Mouse (Mus musculus) frontal cortex, postnatal 14 days (tissue): ENCODE results near the gene Vat1.
"Not testable (repeated sequence)": the region's sequence is repeated elsewhere in the genome, so short reads cannot be mapped to it uniquely, and the experiment has no call there.

Experiments
- DNase-seq, 2 experiments: peaks; one replicate each; pipeline ENCODE4 v3.0.0; 2022; ENCODE audit warnings: low spot score in 2 of 2

The Vat1 gene

GRCm38 (mm10) chr11:101466552-101466950 is 521 bp upstream of the Vat1 start:
- not testable (repeated sequence) for DNase-seq

DNA sequence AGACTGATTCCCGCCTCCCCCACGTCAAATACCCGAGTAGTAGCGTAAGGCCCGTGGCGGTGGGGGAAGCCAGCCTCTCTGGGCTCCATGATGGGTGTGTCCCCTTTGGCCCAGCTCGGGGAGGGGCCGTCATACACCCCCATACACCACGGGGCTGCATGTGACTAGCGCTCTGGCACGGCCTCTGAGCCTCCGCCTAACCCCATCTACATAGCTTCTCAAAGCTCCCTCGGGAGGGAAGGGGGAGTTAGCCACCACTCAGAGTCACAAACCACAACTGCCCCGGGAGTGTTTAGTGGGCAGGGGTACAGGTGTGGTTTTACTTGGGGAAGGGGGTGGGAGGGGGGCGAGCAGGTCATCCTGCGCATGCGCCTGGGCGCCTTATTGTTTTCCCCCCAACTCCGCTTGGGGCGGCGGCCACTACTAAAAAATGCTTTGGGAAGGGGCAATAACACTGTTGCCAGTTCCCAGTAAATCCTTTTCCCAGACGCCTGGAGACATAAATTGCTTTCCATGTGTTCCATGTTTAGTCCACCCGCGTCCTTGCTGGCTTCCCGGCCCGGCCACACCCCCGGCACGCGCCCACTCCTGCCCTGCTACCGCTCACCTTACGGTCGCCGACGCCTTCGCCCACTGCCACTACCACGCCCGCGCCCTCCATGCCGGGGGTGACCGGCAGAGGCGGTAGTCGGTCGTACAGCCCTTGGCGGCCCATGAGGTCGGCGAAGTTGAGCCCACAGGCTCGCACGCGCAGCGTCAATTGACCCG is 745 bp downstream of the Vat1 start:
- DNase-seq: no peak

GRCm38 (mm10) chr11:101464211-101465100 is 1.6 kb downstream of the Vat1 start, which contains the start of gene Rnd2:
Rnd2 (plus strand) TSS chr11:101464999.
- DNase-seq: no peak

GRCm38 (mm10) chr11:101462583-101463440 is 3.2 kb downstream of the Vat1 start:
- no peak for DNase-seq

DNA sequence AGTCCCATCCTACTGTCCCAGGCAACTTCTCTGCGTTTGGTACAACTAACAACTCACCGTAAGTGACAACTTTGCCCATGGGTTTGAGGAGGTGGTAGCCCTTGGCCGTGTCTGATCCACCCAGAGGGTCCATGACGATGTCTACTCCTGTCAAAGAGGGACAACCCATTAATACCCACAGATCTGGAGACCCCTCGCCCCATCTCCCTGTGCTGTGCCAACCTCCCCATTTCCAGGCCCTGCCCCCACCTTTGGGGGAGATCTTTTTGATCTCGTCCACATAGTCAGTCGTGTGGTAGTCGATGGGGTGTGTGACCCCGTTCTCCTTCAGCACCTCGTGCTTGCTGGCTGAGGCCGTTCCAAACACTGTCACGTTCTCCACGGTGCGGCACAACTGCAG is 3.9 kb downstream of the Vat1 start:
- DNase-seq: no peak

DNA sequence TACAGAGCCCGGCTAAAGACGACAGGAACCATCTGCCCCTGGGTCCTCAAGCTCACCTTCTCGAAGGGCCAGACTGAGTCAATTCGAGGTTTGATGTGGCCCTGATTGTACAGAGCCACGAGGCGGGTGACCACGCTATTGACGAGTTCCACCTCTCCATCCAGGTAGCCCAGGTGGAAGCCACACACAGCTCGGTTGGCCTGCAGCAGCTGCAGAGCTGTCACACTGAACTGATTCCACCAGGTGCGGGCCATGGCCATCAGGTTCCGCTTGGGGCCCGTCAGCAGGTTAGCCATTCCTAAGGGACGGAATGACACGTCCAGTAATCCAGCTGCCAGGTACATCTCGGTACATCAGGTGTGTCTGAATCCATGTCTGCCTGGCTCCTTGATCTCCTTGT is 5.7 kb downstream of the Vat1 start:
- no peak for DNase-seq

- no peak for DNase-seq
Measured at GRCm38 (mm10) chr11:101459716-101460115, 6.3 kb downstream of the Vat1 start.

DNA sequence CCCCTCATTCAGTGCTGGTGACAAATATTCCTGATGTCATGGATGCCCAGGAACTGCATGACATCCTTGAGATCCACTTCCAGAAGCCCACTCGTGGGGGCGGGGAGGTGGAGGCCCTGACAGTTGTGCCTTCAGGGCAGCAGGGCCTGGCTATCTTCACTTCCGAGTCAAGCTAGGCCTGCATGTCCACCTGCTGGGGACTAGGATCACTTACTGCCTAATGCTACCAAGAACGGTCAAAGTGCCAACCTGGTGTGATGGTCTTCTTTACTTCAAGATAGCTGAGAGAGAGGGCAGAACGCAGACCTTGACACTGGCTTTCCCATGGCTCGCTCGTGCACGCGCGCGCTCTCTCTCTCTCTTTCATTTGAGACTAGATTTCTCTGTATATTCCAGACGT is 7.8 kb downstream of the Vat1 start:
- no peak for DNase-seq

DNA sequence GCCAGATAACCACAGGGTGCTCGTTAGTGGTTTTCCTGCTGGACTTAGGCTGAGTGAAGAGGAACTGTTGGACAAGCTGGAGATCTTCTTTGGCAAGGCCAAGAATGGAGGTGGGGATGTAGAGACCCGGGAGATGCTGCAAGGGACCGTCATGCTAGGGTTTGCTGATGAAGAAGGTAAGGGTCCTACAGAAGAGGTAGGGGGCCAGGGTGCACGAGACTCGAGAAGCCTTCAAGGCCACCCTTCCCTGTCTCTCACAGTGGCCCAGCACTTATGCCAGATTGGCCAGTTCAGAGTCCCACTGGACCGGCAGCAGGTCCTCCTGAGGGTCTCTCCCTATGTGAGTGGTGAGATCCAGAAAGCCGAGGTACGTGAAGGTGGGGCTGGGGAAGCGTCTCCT is 8.4 kb downstream of the Vat1 start:
- no peak for DNase-seq

- DNase-seq: no peak
Measured at GRCm38 (mm10) chr11:101455627-101456026, 10.4 kb downstream of the Vat1 start.

DNA sequence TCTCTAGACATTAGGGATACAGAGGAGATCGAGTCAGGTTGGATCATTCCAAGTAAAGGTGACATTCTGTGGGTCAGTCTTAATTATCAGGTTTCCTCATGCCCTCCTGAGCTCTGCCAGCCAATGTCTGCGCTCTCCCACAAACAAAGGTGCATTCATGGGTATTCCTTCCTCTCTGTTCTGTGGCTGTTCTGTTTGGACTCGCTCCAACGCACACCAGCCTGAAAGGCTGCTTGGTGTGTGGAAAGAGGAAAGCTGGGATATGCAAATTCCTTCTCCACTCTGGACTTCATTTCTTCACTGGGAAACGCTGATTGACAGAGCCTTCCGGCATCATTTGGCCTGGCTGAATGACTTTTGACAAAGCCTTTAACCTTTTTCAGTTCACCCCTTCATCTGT is 11.3 kb downstream of the Vat1 start:
- DNase-seq: no peak

DNA sequence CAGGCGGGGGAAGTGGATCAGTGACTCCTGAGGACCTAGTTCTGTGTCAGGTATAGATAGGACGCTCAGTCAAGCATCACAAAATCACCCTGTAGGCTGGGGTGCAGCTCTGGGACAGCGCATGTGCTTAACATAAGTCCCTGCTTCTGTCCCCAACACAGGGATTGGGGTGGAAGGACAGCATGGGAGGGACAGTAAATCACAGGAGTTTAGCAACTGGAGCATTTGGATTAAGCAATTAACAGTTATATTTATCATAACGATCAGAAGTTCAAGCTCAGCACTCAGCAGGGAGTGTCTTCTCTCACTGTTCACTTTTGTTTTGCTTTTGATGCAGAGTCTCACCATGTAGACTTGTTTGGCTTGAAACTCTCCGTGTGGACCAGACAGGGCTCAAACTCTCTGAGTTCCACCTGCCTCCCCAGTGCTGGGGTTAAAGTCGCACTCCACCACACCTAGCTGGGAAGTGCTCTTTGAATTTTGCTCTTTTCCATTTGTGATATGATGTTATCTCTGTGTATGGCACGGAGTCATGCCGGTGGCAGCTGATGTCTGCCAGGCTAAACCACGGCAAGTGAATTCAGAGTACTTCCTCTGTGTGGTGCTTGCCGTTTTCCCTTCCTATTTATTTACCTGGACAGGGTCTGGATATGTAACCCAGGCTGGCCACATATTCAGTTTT is 13.8 kb downstream of the Vat1 start:
- DNase-seq: no peak

DNA sequence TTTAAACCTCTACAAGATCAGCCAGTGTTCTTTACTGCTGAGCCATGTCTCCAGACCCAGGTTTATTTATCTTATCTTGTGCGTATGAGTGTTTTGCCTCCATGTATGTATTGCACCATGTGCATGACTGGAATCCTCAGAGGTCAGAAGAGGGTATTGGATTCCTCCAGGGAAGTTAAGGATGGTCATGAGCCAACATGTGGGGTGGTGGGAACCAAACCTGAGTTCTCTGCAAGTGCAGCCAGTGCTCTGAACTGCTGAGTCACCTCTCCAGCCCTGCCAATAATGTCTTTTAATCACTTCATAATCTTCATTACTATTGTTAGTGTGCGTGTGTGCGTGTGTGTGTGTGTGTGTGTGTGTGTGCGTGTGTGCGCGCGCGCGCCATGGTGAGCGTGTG is 14.5 kb downstream of the Vat1 start:
- DNase-seq: no peak

GRCm38 (mm10) chr11:101450394-101450793 is 15.6 kb downstream of the Vat1 start:
- no peak for DNase-seq

DNA sequence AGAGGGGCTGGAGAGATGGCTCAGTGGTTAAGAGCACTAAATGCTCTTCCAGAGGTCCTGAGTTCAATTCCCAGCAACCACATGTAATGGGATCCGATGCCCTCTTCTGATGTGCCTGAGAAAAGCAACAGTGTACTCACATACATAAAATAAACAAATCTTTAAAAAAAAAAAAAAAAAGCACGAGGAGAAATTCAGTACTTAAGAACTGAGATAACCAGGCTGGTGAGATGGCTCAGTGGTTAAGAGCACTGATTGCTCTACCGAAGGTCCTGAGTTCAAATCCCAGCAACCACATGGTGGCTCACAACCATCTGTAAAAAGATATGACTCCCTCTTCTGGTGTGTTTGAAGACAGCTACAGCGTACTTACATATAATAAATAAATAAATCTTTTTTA is 16.4 kb downstream of the Vat1 start:
- not testable (repeated sequence) for DNase-seq

DNA sequence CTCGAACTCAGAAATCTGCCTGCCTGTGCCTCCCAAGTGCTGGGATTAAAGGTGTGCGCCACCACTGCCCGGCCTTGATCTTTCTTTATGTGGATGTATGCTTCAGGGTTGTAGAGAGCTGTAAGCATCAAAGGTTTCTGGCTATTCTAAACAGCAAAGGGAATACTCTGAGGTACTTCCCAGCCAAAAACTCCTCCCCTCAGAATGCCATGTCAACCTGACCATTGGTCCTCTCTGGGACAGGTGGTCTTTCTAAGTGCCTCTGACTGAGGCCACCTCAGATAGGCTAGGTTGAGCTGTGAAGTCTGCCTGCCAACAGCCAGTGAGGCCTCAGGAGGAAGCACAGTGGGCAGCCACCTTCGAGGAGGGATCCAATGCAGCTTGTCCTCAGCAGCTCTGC is 17.1 kb downstream of the Vat1 start:
- DNase-seq: no peak

DNA sequence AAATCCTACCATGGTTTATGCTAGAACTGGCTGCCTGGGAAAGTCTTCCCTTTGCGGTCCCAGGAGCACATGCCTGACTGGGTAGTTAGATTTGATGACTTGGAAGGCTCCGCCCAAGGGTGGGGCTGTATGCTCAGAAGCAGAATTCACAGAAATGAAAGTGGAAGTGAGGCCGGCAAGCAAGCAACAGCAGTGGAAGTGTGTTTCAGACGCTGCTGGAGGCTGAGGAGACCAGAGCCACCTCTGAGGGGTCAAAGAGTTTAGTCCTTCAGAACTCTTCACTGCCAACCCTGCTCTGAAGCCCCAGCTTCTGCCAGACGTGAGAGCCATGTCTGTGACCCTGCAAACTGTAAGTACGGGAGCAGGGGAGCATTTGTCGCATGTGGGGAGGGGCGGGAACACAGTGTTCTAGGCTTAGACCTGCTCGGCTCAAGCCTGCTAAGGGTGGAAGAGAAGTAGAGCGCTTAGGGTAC is 17.7 kb downstream of the Vat1 start, which contains the start of gene Ifi35:
Gene Ifi35 (plus strand): TSS at position 134 of the 473 bp plus-strand sequence.
- DNase-seq: no peak

DNA sequence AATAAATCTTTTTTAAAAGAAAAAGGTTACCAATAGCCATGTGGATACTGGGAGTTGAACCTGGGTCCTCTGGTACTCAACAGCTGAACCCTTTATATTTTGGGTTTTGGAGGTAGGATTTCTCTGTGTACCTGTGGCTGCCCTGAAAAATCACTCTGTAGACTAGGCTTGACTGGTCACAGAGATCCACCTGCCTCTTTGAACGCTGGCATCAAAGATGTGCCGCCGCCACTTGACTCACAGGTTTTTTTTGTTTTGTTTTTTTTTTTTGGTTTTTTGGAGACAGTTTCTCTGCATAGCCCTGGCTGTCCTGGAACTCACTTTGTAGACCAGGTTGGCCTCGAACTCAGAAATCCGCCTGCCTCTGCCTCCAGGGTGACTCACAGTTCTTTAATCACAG is 18.2 kb downstream of the Vat1 start:
- DNase-seq: no peak

- DNase-seq: not testable (repeated sequence)
Measured at GRCm38 (mm10) chr11:101446860-101447259, 19.2 kb downstream of the Vat1 start.

DNA sequence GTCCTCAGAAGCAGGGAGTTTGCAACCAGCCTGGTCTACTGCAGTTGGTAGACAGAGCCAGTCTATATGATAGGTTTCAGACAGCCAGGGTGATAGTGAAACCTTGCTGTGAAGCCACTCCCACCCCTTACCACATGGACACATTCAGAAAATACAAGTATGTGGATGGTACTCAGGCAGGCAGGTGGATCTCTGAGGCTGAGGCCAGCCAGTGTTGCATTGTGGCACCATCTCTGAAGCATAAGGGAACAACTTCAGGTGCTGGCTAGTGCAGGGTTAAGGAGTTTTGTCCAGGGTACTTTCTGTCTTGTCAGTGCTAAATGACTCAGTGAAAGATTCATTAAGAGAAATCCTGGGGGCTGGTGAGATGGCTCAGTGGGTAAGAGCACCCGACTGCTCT is 19.7 kb downstream of the Vat1 start:
- no peak for DNase-seq

- DNase-seq: no peak
Measured at GRCm38 (mm10) chr11:101442760-101443159, 23.3 kb downstream of the Vat1 start.
